Mouse (Mus musculus) midbrain, embryonic 16.5 days (tissue): ENCODE results near the gene Lsm10. TPM values are rescaled to one million over a fixed set of nuclear protein-coding genes. Genes with fewer than 3 reads are reported as not detected.

Source experiments
- ATAC-seq: fragments of 200-750 bp; cut with Nextera tagmentation; 2 replicates; pipeline ENCODE4 v1.8.0; 2017; ENCODE audit warnings: moderate TSS enrichment
- H3K27ac ChIP-seq: fragments of 300-500 bp; sonication (generic); 2 replicates; pipeline ENCODE4 v1.5.1; 2014; ENCODE audit warnings: mild to moderate bottlenecking, low read length, mixed read lengths
- H3K27me3 ChIP-seq: fragments of 300-500 bp; sonication (generic); 2 replicates; pipeline ENCODE4 v1.6.1; 2014; ENCODE audit warnings: low read depth, low read length, mixed read lengths; ENCODE audit not compliant: control insufficient read depth, insufficient read depth
- H3K36me3 ChIP-seq: fragments of 300-500 bp; sonication (generic); 2 replicates; pipeline ENCODE4 v1.6.1; 2014; ENCODE audit warnings: mild to moderate bottlenecking, low read length, moderate library complexity, mixed read lengths; ENCODE audit not compliant: control insufficient read depth, insufficient read depth
- H3K4me1 ChIP-seq: fragments of 300-500 bp; sonication (generic); 2 replicates; pipeline ENCODE4 v1.6.1; 2014; ENCODE audit warnings: mild to moderate bottlenecking, low read length, mixed read lengths; ENCODE audit not compliant: control insufficient read depth, insufficient read depth
- H3K4me2 ChIP-seq: fragments of 300-500 bp; sonication (generic); 2 replicates; pipeline ENCODE4 v1.6.1; 2014; ENCODE audit warnings: mild to moderate bottlenecking, low read length, mixed read lengths
- H3K4me3 ChIP-seq: fragments of 300-500 bp; sonication (generic); 2 replicates; pipeline ENCODE4 v1.5.1; 2014; ENCODE audit warnings: low read depth, mild to moderate bottlenecking, low read length, moderate library complexity, mixed read lengths
- H3K9ac ChIP-seq: fragments of 300-500 bp; sonication (generic); 2 replicates; pipeline ENCODE4 v1.6.1; 2014; ENCODE audit warnings: low read depth, low read length, mixed read lengths
- H3K9me3 ChIP-seq: fragments of 300-500 bp; sonication (generic); replicated peaks from 2 replicates; pipeline ENCODE4 v1.6.1; 2014; ENCODE audit warnings: mild to moderate bottlenecking, low read length, mixed read lengths; ENCODE audit not compliant: control insufficient read depth, poor library complexity, severe bottlenecking
- WGBS: fragments of 180-500 bp; shearing (Covaris S2); extraction: QIAGEN DNeasy Blood & Tissue Kit; methylation state at CpG from one replicate; pipeline ENCODE4 v1.1.7; 2014; 5-methylcytosine and 5-hydroxymethylcytosine counted together
- polyA plus RNA-seq: library from polyadenylated mRNA; unstranded; fragments of >200 nt; fragmentation: Nextera tagmentation; extraction: Ambion mirVana; gene quantifications from 2 replicates; pipeline ENCODE4 v1.2.1, GENCODE M21; 2015

Gene Lsm10
- polyA plus RNA-seq, 1 experiment from 2014 or later = 63.5 TPM

- no peak overlapping the region for H3K4me3 ChIP-seq
- no peak overlapping the region for H3K9ac ChIP-seq
- H3K27ac ChIP-seq = peak overlapping the region; percentile 29; the same call in 1 of the 2 replicates
- H3K9me3 ChIP-seq = no peaks in the 10 kb centered on the region
- no peak for ATAC-seq
- peaks cover 31% of the 10 kb centered on the region for H3K36me3 ChIP-seq
- no peaks in the 10 kb centered on the region for H3K27me3 ChIP-seq
- no peak overlapping the region for H3K4me2 ChIP-seq
- H3K4me1 ChIP-seq = peaks cover 7% of the 10 kb centered on the region
- WGBS = 87% methylated on average over 11 of the region's 11 CpGs
These were observed 34.1 kb downstream of the Lsm10 start for GRCm38 (mm10) chr4:126130502-126130901.

GRCm38 (mm10) chr4:126131290-126132121 lies 35.1 kb downstream of the Lsm10 start:
- Histone ChIP-seq H3K36me3 (peaks cover 35% of the 10 kb centered on the region), H3K4me3 (no peak overlapping the region), H3K27ac (peak overlapping the region; percentile 68), H3K9me3 (no peaks in the 10 kb centered on the region), H3K4me1 (peaks cover 7% of the 10 kb centered on the region), H3K9ac (no peak overlapping the region), H3K4me2 (no peak overlapping the region), H3K27me3 (no peaks in the 10 kb centered on the region)
- WGBS = 61% methylated on average over 10 of the region's 10 CpGs
- peak; percentile 70; the same call in 1 of the 2 replicates for ATAC-seq

- Histone ChIP-seq H3K4me2 (no peak overlapping the region), H3K9ac (no peak overlapping the region), H3K27me3 (no peaks in the 10 kb centered on the region), H3K36me3 (peaks cover 36% of the 10 kb centered on the region), H3K9me3 (no peaks in the 10 kb centered on the region), H3K4me1 (peaks cover 7% of the 10 kb centered on the region), H3K4me3 (no peak overlapping the region), H3K27ac (no peak overlapping the region)
- no peak for ATAC-seq
- 76% methylated on average over 6 of the region's 6 CpGs for WGBS
These were observed 36.3 kb downstream of the Lsm10 start for GRCm38 (mm10) chr4:126132636-126133264.

GRCm38 (mm10) chr4:126134236-126134635 lies 37.8 kb downstream of the Lsm10 start:
- peaks cover 7% of the 10 kb centered on the region for H3K4me1 ChIP-seq
- no peak for ATAC-seq
- 94% methylated on average over 4 of the region's 4 CpGs for WGBS
- no peak overlapping the region for H3K9ac ChIP-seq
- H3K4me3 ChIP-seq = no peak overlapping the region
- no peak overlapping the region for H3K4me2 ChIP-seq
- H3K27ac ChIP-seq = no peak overlapping the region
- H3K27me3 ChIP-seq = no peaks in the 10 kb centered on the region
- H3K36me3 ChIP-seq = peaks cover 33% of the 10 kb centered on the region
- no peaks in the 10 kb centered on the region for H3K9me3 ChIP-seq

- Histone ChIP-seq H3K27ac (no peak overlapping the region), H3K9me3 (no peaks in the 10 kb centered on the region), H3K27me3 (no peaks in the 10 kb centered on the region), H3K9ac (no peak overlapping the region), H3K4me1 (peaks cover 7% of the 10 kb centered on the region), H3K4me2 (no peak overlapping the region), H3K36me3 (peaks cover 36% of the 10 kb centered on the region), H3K4me3 (no peak overlapping the region)
- 96% methylated on average over 4 of the region's 4 CpGs for WGBS
- no peak for ATAC-seq
These were observed 38.2 kb downstream of the Lsm10 start for GRCm38 (mm10) chr4:126134639-126135038.

GRCm38 (mm10) chr4:126137773-126138172 lies 41.4 kb downstream of the Lsm10 start:
- Histone ChIP-seq H3K4me3 (no peak overlapping the region), H3K9ac (no peak overlapping the region), H3K36me3 (peaks cover 33% of the 10 kb centered on the region), H3K27ac (no peak overlapping the region), H3K4me1 (no peaks in the 10 kb centered on the region), H3K9me3 (no peaks in the 10 kb centered on the region), H3K4me2 (no peak overlapping the region), H3K27me3 (no peaks in the 10 kb centered on the region)
- ATAC-seq = no peak
- WGBS = 88% methylated on average over 4 of the region's 4 CpGs

GRCm38 (mm10) chr4:126141021-126141420 lies 44.6 kb downstream of the Lsm10 start:
- ATAC-seq = no peak

GRCm38 (mm10) chr4:126145396-126145795 lies 49.0 kb downstream of the Lsm10 start:
- Histone ChIP-seq H3K9me3 (no peaks in the 10 kb centered on the region), H3K4me1 (peaks cover 10% of the 10 kb centered on the region), H3K27ac (no peak overlapping the region), H3K4me3 (no peak overlapping the region), H3K9ac (no peak overlapping the region), H3K27me3 (peaks cover 24% of the 10 kb centered on the region), H3K36me3 (no peaks in the 10 kb centered on the region), H3K4me2 (no peak overlapping the region)
- no peak for ATAC-seq
- 57% methylated on average over 4 of the region's 4 CpGs for WGBS

More at GRCm38 (mm10) chr4:126141021-126141420, 44.6 kb downstream of the Lsm10 start:
- Histone ChIP-seq H3K9ac (no peak overlapping the region), H3K4me2 (no peak overlapping the region), H3K4me1 (no peaks in the 10 kb centered on the region), H3K9me3 (no peaks in the 10 kb centered on the region), H3K4me3 (no peak overlapping the region), H3K36me3 (peaks cover 23% of the 10 kb centered on the region), H3K27me3 (no peaks in the 10 kb centered on the region), H3K27ac (no peak overlapping the region)
- WGBS = 86% methylated on average over 5 of the region's 5 CpGs

GRCm38 (mm10) chr4:126146974-126147532 lies 50.6 kb downstream of the Lsm10 start:
- no peak overlapping the region for H3K4me2 ChIP-seq
- H3K27ac ChIP-seq = no peak overlapping the region
- ATAC-seq = no peak
- H3K4me1 ChIP-seq = peaks cover 10% of the 10 kb centered on the region
- WGBS = 64% methylated on average over 8 of the region's 9 CpGs
- no peak overlapping the region for H3K9ac ChIP-seq
- H3K27me3 ChIP-seq = peaks cover 26% of the 10 kb centered on the region
- H3K4me3 ChIP-seq = no peak overlapping the region
- H3K9me3 ChIP-seq = no peaks in the 10 kb centered on the region
- no peaks in the 10 kb centered on the region for H3K36me3 ChIP-seq
